Mouse (Mus musculus) limb, embryonic 14.5 days (tissue): Measurements from ENCODE around the gene Gnaz. TPM values are rescaled to one million over a fixed set of nuclear protein-coding genes. Genes with fewer than 3 reads are reported as not detected.

Experiments
- ATAC-seq: fragments of 200-750 bp; cut with Nextera tagmentation; 2 replicates; pipeline ENCODE4 v1.8.0; 2017; ENCODE audit warnings: low read depth, moderate number of reproducible peaks, moderate TSS enrichment; ENCODE audit not compliant: low FRiP score
- DNase-seq: peaks from one replicate; pipeline ENCODE4 v3.0.0-alpha.2; 2015; ENCODE audit warnings: low spot score
- H3K27ac ChIP-seq: fragments of 300-500 bp; sonication (generic); replicated peaks from 2 replicates; pipeline ENCODE4 v1.5.1; 2014; ENCODE audit warnings: low read depth, mild to moderate bottlenecking, low read length, moderate library complexity, mixed read lengths
- H3K27me3 ChIP-seq: fragments of 300-500 bp; sonication (generic); 2 replicates; pipeline ENCODE4 v1.6.1; 2014; ENCODE audit warnings: low read length, mixed read lengths; ENCODE audit not compliant: control insufficient read depth, insufficient read depth
- H3K36me3 ChIP-seq: fragments of 300-500 bp; sonication (generic); 2 replicates; pipeline ENCODE4 v1.6.1; 2014; ENCODE audit warnings: mild to moderate bottlenecking, low read length, moderate library complexity, mixed read lengths; ENCODE audit not compliant: control insufficient read depth, insufficient read depth
- H3K4me1 ChIP-seq: fragments of 300-500 bp; sonication (generic); 2 replicates; pipeline ENCODE4 v1.6.1; 2014; ENCODE audit warnings: antibody characterized with exemption, low read length, mixed read lengths; ENCODE audit not compliant: control insufficient read depth, insufficient read depth
- H3K4me2 ChIP-seq: fragments of 300-500 bp; sonication (generic); replicated peaks from 2 replicates; pipeline ENCODE4 v1.6.1; 2014; ENCODE audit warnings: low read depth, mild to moderate bottlenecking, low read length, moderate library complexity; ENCODE audit not compliant: severe bottlenecking
- H3K4me3 ChIP-seq: fragments of 300-500 bp; sonication (generic); replicated peaks from 2 replicates; pipeline ENCODE4 v1.5.1; 2014; ENCODE audit warnings: low read length
- H3K9ac ChIP-seq: fragments of 300-500 bp; sonication (generic); 2 replicates; pipeline ENCODE4 v1.6.1; 2014; ENCODE audit warnings: mild to moderate bottlenecking, low read depth, low read length, moderate library complexity; ENCODE audit not compliant: severe bottlenecking
- H3K9me3 ChIP-seq: fragments of 300-500 bp; sonication (generic); 2 replicates; pipeline ENCODE4 v1.6.1; 2016; ENCODE audit warnings: low read length; ENCODE audit not compliant: control insufficient read depth
- POLR2A ChIP-seq: fragments of 200-500 bp; IDR thresholded peaks from 2 replicates; pipeline ENCODE4 v1.8.0; 2012; ENCODE audit warnings: inconsistent platforms, mild to moderate bottlenecking, moderate library complexity, borderline replicate concordance; ENCODE audit not compliant: insufficient read depth, insufficient read length; ENCODE audit errors: extremely low read depth
- WGBS: fragments of 180-500 bp; shearing (Covaris S2); extraction: QIAGEN DNeasy Blood & Tissue Kit; methylation state at CpG from one replicate; pipeline ENCODE4 v1.1.7; 2014; 5-methylcytosine and 5-hydroxymethylcytosine counted together
- polyA plus RNA-seq, 2 experiments: library from polyadenylated mRNA; depleted of rRNA in 1 of 2; stranded (reverse) in 1 of 2; unstranded in 1 of 2; fragments of >200 nt; fragmentation: Nextera tagmentation in 1 of 2; extraction: Ambion mirVana in 1 of 2; gene quantifications; 2 replicates each; pipeline versions ENCODE4 v1.2.1 to v1.2.3; 2012 to 2014

Gnaz gene
- polyA plus RNA-seq, 2 experiments, result 2.1 to 2.9 TPM

GRCm38 (mm10) chr10:75021138-75021537 is 54.2 kb downstream of the Gnaz start:
- WGBS, result 15% methylated on average over 6 of the region's 6 CpGs
- TF ChIP-seq POLR2A, result no peak
- DNase-seq, result peak; percentile 72
- peak; percentile 56; the same call in 1 of the 2 replicates for ATAC-seq
- Histone ChIP-seq H3K4me3 (no peak overlapping the region), H3K36me3 (no peaks in the 10 kb centered on the region), H3K4me1 (no peaks in the 10 kb centered on the region), H3K9ac (no peak overlapping the region), H3K4me2 (no peak overlapping the region), H3K27ac (no peak overlapping the region), H3K9me3 (no peaks in the 10 kb centered on the region), H3K27me3 (no peaks in the 10 kb centered on the region)

GRCm38 (mm10) chr10:75026491-75026890 is 59.5 kb downstream of the Gnaz start:
- Histone ChIP-seq H3K4me1 (no peaks in the 10 kb centered on the region), H3K4me3 (no peak overlapping the region), H3K27me3 (no peaks in the 10 kb centered on the region), H3K27ac (no peak overlapping the region), H3K4me2 (no peak overlapping the region), H3K36me3 (no peaks in the 10 kb centered on the region), H3K9me3 (no peaks in the 10 kb centered on the region), H3K9ac (no peak overlapping the region)
- TF ChIP-seq POLR2A, result no peak
- ATAC-seq, result no peak
- 63% methylated on average over 8 of the region's 8 CpGs for WGBS
- DNase-seq, result no peak

- no peak for ATAC-seq
- Histone ChIP-seq H3K36me3 (no peaks in the 10 kb centered on the region), H3K27me3 (no peaks in the 10 kb centered on the region), H3K4me2 (no peak overlapping the region), H3K4me3 (no peak overlapping the region), H3K9ac (no peak overlapping the region), H3K27ac (no peak overlapping the region), H3K9me3 (no peaks in the 10 kb centered on the region), H3K4me1 (peaks cover 8% of the 10 kb centered on the region; the same call in 1 of the 2 replicates)
- no peak for DNase-seq
- WGBS, result 87% methylated on average over 8 of the region's 8 CpGs
- no peak for TF ChIP-seq POLR2A
Measured at GRCm38 (mm10) chr10:75028743-75029142, 61.8 kb downstream of the Gnaz start.

- Histone ChIP-seq H3K4me1 (peaks cover 8% of the 10 kb centered on the region; the same call in 1 of the 2 replicates), H3K27me3 (no peaks in the 10 kb centered on the region), H3K9me3 (no peaks in the 10 kb centered on the region), H3K4me2 (no peak overlapping the region), H3K9ac (no peak overlapping the region), H3K27ac (no peak overlapping the region), H3K4me3 (no peak overlapping the region), H3K36me3 (no peaks in the 10 kb centered on the region)
- DNase-seq, result no peak
- WGBS, result 96% methylated on average over 3 of the region's 3 CpGs
- TF ChIP-seq POLR2A, result no peak
- ATAC-seq, result no peak
Measured at GRCm38 (mm10) chr10:75029677-75030076, 62.7 kb downstream of the Gnaz start.

- Histone ChIP-seq H3K4me3 (no peak overlapping the region), H3K27ac (no peak overlapping the region), H3K4me2 (no peak overlapping the region), H3K9ac (no peak overlapping the region), H3K9me3 (no peaks in the 10 kb centered on the region), H3K36me3 (no peaks in the 10 kb centered on the region), H3K4me1 (peaks cover 8% of the 10 kb centered on the region; the same call in 1 of the 2 replicates), H3K27me3 (no peaks in the 10 kb centered on the region)
- WGBS, result 76% methylated on average over 3 of the region's 3 CpGs
- ATAC-seq (no peak), DNase-seq (no peak)
- TF ChIP-seq POLR2A, result no peak
Measured at GRCm38 (mm10) chr10:75030234-75030633, 63.3 kb downstream of the Gnaz start.

GRCm38 (mm10) chr10:75031345-75032114 is 64.6 kb downstream of the Gnaz start:
- Histone ChIP-seq H3K9me3 (no peaks in the 10 kb centered on the region), H3K9ac (no peak overlapping the region), H3K4me2 (no peak overlapping the region), H3K4me1 (peaks cover 12% of the 10 kb centered on the region), H3K36me3 (no peaks in the 10 kb centered on the region), H3K4me3 (no peak overlapping the region), H3K27ac (no peak overlapping the region), H3K27me3 (no peaks in the 10 kb centered on the region)
- TF ChIP-seq POLR2A, result no peak
- 68% methylated on average over 5 of the region's 5 CpGs for WGBS
- ATAC-seq (no peak), DNase-seq (no peak)
